Mouse (Mus musculus) kidney, adult 2 months (tissue): Measurements from ENCODE around the gene Fam193a. TPM values are rescaled to one million over a fixed set of nuclear protein-coding genes. Genes with fewer than 3 reads are reported as not detected.
A peak's percentile ranks its signal among the peaks of the same experiment; 100 is the strongest.

Experiments
- DNase-seq: peaks from one replicate; pipeline ENCODE4 v3.0.0; 2021
- H3K27ac ChIP-seq: fragments of 200-500 bp; 2 replicates; pipeline ENCODE4 v1.5.1; 2012; ENCODE audit warnings: low read depth, low read length, control low read depth, inconsistent platforms; ENCODE audit not compliant: insufficient read depth
- H3K27me3 ChIP-seq: fragments of 200-500 bp; replicated peaks from 2 replicates; pipeline ENCODE4 v1.6.1; 2012; ENCODE audit warnings: mild to moderate bottlenecking, moderate library complexity, low read length, inconsistent platforms; ENCODE audit not compliant: control insufficient read depth, insufficient read depth
- H3K36me3 ChIP-seq: fragments of 200-500 bp; 2 replicates; pipeline ENCODE4 v1.6.1; 2012; ENCODE audit warnings: mild to moderate bottlenecking, moderate library complexity, low read length, inconsistent platforms; ENCODE audit not compliant: control insufficient read depth, insufficient read depth
- H3K4me1 ChIP-seq: fragments of 200-500 bp; 2 replicates; pipeline ENCODE4 v1.6.1; 2011; ENCODE audit warnings: low read length; ENCODE audit not compliant: control insufficient read depth, insufficient read depth
- H3K4me3 ChIP-seq: fragments of 200-500 bp; 2 replicates; pipeline ENCODE4 v1.5.1; 2011; ENCODE audit warnings: mild to moderate bottlenecking, low read depth, low read length, control low read depth; ENCODE audit not compliant: insufficient read depth
- CTCF ChIP-seq: fragments of 200-500 bp; conservative IDR thresholded peaks from 2 replicates; pipeline ENCODE4 v1.5.1; 2011; ENCODE audit warnings: low read depth, mild to moderate bottlenecking, control low read depth, low read length, moderate library complexity, mixed read lengths; ENCODE audit not compliant: insufficient read depth, insufficient read length
- POLR2A ChIP-seq: fragments of 200-500 bp; IDR thresholded peaks from one replicate; pipeline ENCODE4 v1.6.1; 2011; ENCODE audit warnings: low read depth, low read length, control low read depth
- WGBS: fragments of 180-500 bp; shearing (Covaris S2); methylation state at CpG from one replicate; pipeline ENCODE4 v1.1.7; 2018; 5-methylcytosine and 5-hydroxymethylcytosine counted together
- polyA plus RNA-seq: library from polyadenylated mRNA; depleted of rRNA; stranded (reverse); fragments of >200 nt; gene quantifications from 2 replicates; pipeline ENCODE4 v1.2.3, GENCODE M21; 2012

The Fam193a gene
- polyA plus RNA-seq, 1 experiment: 39.0 TPM

DNA sequence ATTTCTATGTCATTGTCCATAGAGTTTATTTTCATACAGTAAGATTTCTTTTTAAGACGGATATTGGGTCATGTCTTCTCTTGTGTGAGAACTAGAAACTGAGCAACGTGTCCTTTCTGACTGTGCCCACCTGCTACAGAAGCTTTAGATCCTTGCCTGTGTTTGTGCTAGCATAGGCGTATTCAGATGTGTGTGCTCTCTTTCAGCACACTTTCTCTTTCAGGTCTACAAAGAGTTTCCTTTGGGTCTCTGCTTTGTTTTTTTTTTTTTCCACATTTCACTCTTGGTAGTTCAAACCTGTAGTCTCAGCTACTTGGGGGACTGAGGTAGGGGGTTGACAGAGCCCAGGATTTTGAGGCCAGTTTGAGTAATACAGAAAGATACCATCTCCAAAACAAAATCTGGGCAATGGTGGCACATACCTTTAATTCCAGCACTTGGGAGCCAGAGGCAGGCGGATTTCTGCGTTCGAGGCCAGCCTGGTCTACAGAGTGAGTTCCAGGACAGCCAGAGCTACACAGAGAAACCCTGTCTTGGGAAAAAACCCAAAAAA is 37.7 kb downstream of the Fam193a start:
- H3K4me1 ChIP-seq: peaks cover 6% of the 10 kb centered on the region; the same call in 1 of the 2 replicates
- no peak for TF ChIP-seq CTCF
- no peak for TF ChIP-seq POLR2A
- H3K27me3 ChIP-seq: no peaks in the 10 kb centered on the region
- WGBS: 89% methylated on average over 6 of the region's 6 CpGs
- H3K36me3 ChIP-seq: no peaks in the 10 kb centered on the region
- no peak for DNase-seq
- H3K4me3 ChIP-seq: no peak overlapping the region
- H3K27ac ChIP-seq: no peak overlapping the region

GRCm38 (mm10) chr5:34409002-34409401 is 39.3 kb downstream of the Fam193a start:
- H3K36me3 ChIP-seq: no peaks in the 10 kb centered on the region
- H3K4me3 ChIP-seq: no peak overlapping the region
- no peaks in the 10 kb centered on the region for H3K27me3 ChIP-seq
- no peak overlapping the region for H3K27ac ChIP-seq
- 92% methylated on average over 1 of the region's 1 CpGs for WGBS
- DNase-seq: no peak
- H3K4me1 ChIP-seq: peaks cover 6% of the 10 kb centered on the region; the same call in 1 of the 2 replicates
- TF ChIP-seq CTCF (no peak), POLR2A (no peak)

GRCm38 (mm10) chr5:34410819-34411218 is 41.1 kb downstream of the Fam193a start:
- DNase-seq: peak; percentile 18
- Histone ChIP-seq H3K27ac (no peak overlapping the region), H3K36me3 (no peaks in the 10 kb centered on the region), H3K27me3 (no peaks in the 10 kb centered on the region), H3K4me1 (peaks cover 10% of the 10 kb centered on the region; the same call in 1 of the 2 replicates), H3K4me3 (no peak overlapping the region)
- TF ChIP-seq CTCF: no peak
- WGBS: 58% methylated on average over 4 of the region's 4 CpGs

DNA sequence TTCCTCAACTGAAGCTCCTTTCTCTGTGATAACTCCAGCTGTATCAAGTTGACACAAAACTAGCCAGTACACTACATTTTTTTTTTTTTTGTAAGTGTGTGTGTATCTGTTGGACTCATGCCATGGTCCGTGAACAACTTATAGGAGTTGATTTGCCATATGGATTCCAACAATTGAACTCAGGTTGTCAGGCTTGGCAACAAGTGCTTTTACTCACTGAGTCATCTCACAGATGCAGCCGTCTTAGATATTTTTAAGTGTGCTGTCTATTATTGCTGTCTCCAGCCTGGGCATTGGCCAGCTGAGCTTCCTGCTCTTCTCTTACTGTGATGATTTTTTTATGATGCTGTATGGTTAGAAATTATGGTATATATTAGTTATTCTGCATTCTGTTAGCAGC is 44.2 kb downstream of the Fam193a start:
- DNase-seq: no peak
- no peaks in the 10 kb centered on the region for H3K36me3 ChIP-seq
- H3K27me3 ChIP-seq: no peaks in the 10 kb centered on the region
- WGBS: 68% methylated on average over 2 of the region's 2 CpGs
- TF ChIP-seq POLR2A (no peak), CTCF (no peak)
- no peak overlapping the region for H3K27ac ChIP-seq
- H3K4me3 ChIP-seq: no peak overlapping the region
- H3K4me1 ChIP-seq: peaks cover 8% of the 10 kb centered on the region; the same call in 1 of the 2 replicates

DNA sequence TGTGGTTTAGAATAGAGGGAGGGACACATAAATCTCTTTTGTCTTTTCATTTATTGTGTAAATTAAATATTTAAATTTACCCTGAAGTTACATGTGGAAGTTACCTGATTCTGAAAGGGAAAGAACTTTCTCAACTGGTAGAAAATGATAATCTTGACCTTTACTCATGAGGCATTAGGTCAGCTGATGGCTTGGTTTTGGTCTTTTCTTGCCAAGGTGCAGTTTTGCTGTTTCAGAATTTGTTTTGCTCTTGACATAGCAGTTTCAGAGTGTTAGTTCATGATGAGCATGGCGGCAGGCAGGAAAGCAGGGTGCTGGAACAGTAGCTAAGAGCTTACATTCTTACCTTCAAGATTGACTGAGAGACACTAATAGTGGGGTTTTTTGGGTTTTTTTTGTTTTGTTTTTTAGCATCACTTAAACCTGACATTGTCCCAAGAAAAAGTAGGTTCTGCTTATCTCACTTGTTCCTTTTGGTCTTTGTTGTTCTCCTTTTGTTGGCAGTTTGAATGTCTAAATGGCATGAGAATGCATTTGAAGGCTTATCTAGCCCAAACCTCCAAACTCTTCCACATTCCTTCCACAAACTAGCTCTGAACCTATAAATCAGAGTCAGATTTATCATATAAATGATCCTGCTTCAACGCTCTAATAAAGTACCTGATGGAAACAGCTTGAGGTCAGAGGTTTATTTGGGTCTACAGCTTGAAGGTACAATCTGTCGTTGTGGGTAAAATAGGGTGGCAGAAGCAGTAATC is 47.7 kb downstream of the Fam193a start:
- no peak overlapping the region for H3K4me3 ChIP-seq
- no peaks in the 10 kb centered on the region for H3K27me3 ChIP-seq
- peak; percentile 49 for DNase-seq
- peaks cover 4% of the 10 kb centered on the region; the same call in 1 of the 2 replicates for H3K36me3 ChIP-seq
- H3K27ac ChIP-seq: no peak overlapping the region
- peaks cover 5% of the 10 kb centered on the region; the same call in 1 of the 2 replicates for H3K4me1 ChIP-seq
- WGBS: 52% methylated on average over 3 of the region's 3 CpGs
- TF ChIP-seq CTCF (no peak), POLR2A (no peak)

GRCm38 (mm10) chr5:34419188-34419587 is 49.5 kb downstream of the Fam193a start:
- peaks cover 5% of the 10 kb centered on the region; the same call in 1 of the 2 replicates for H3K4me1 ChIP-seq
- H3K36me3 ChIP-seq: peaks cover 4% of the 10 kb centered on the region; the same call in 1 of the 2 replicates
- 73% methylated on average over 1 of the region's 1 CpGs for WGBS
- no peak overlapping the region for H3K27ac ChIP-seq
- H3K27me3 ChIP-seq: no peaks in the 10 kb centered on the region
- TF ChIP-seq CTCF (no peak), POLR2A (no peak)
- H3K4me3 ChIP-seq: no peak overlapping the region
- DNase-seq: no peak

- H3K27me3 ChIP-seq: no peaks in the 10 kb centered on the region
Observed at GRCm38 (mm10) chr5:34430776-34431175, 61.0 kb downstream of the Fam193a start.

More at GRCm38 (mm10) chr5:34430776-34431175, 61.0 kb downstream of the Fam193a start:
- no peaks in the 10 kb centered on the region for H3K4me1 ChIP-seq
- DNase-seq: no peak
- H3K36me3 ChIP-seq: peaks cover 15% of the 10 kb centered on the region
- TF ChIP-seq POLR2A (no peak), CTCF (no peak)
- no peak overlapping the region for H3K27ac ChIP-seq
- no peak overlapping the region for H3K4me3 ChIP-seq
- 84% methylated on average over 3 of the region's 3 CpGs for WGBS
